Mouse (Mus musculus): Measurements from ENCODE around the gene Lyve1. TPM values are rescaled to one million over a fixed set of nuclear protein-coding genes. Genes with fewer than 3 reads are reported as not detected.

The Lyve1 gene
- polyA plus RNA-seq, 1 experiment = 0.27 TPM

GRCm38 (mm10) chr7:110821653-110822052 is 41.4 kb downstream of the Lyve1 start:
- Histone ChIP-seq H3K4me3 (ENCODE audit: control insufficient read depth, low read depth, low read length) (no peak overlapping the region), H3K27me3 (ENCODE audit: control insufficient read depth, insufficient read depth, low read length) (no peaks in the 10 kb centered on the region), H3K27ac (ENCODE audit: control insufficient read depth, insufficient read depth, low read depth, low read length) (no peak overlapping the region), H3K36me3 (ENCODE audit: control insufficient read depth, insufficient read depth, low read length) (peaks cover 3% of the 10 kb centered on the region), H3K4me1 (ENCODE audit: control insufficient read depth, insufficient read depth, low read length) (no peaks in the 10 kb centered on the region)
- TF ChIP-seq CTCF (IDR thresholded peaks at IDR 0.05; ENCODE audit: control insufficient read depth, insufficient read depth, insufficient replicate concordance, low read depth, low read length) (no peak), POLR2A (IDR thresholded peaks at IDR 0.05; ENCODE audit: control insufficient read depth, low read depth, low read length) (no peak)

DNA sequence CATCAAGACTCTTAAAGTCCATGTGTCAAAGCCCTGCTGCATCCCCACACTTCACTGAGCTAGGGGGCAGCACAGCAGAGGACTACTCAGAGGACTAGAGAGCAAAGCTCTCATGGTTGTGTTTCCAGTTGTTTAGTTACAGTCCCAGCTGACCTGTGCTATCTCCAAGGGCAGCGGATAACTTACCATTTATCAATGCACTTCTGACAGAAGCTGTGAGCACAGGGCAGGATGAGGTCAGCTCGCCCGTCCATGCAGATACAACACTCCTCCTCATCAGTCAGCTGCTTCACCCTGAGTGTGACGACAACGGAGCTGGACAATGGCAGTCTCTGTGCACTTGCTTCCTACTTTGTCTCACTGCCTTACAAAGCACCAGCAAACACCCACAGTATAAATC is 42.0 kb downstream of the Lyve1 start:
- Histone ChIP-seq H3K4me3 (ENCODE audit: control insufficient read depth, low read depth, low read length) (no peak overlapping the region), H3K27me3 (ENCODE audit: control insufficient read depth, insufficient read depth, low read length) (no peaks in the 10 kb centered on the region), H3K36me3 (ENCODE audit: control insufficient read depth, insufficient read depth, low read length) (peaks cover 3% of the 10 kb centered on the region), H3K4me1 (ENCODE audit: control insufficient read depth, insufficient read depth, low read length) (no peaks in the 10 kb centered on the region), H3K27ac (ENCODE audit: control insufficient read depth, insufficient read depth, low read depth, low read length) (no peak overlapping the region)
- TF ChIP-seq POLR2A (IDR thresholded peaks at IDR 0.05; ENCODE audit: control insufficient read depth, low read depth, low read length) (no peak), CTCF (IDR thresholded peaks at IDR 0.05; ENCODE audit: control insufficient read depth, insufficient read depth, insufficient replicate concordance, low read depth, low read length) (no peak)

GRCm38 (mm10) chr7:110818787-110819350 is 44.2 kb downstream of the Lyve1 start:
- peaks cover 3% of the 10 kb centered on the region for H3K36me3 ChIP-seq (ENCODE audit: control insufficient read depth, insufficient read depth, low read length)
- H3K27ac ChIP-seq (ENCODE audit: control insufficient read depth, insufficient read depth, low read depth, low read length) = no peak overlapping the region; the same call in 1 of the 2 replicates
- no peak overlapping the region for H3K4me3 ChIP-seq (ENCODE audit: control insufficient read depth, low read depth, low read length)
- no peaks in the 10 kb centered on the region for H3K4me1 ChIP-seq (ENCODE audit: control insufficient read depth, insufficient read depth, low read length)
- H3K27me3 ChIP-seq (ENCODE audit: control insufficient read depth, insufficient read depth, low read length) = no peaks in the 10 kb centered on the region
- TF ChIP-seq POLR2A (IDR thresholded peaks at IDR 0.05; ENCODE audit: control insufficient read depth, low read depth, low read length) (no peak), CTCF (IDR thresholded peaks at IDR 0.05; ENCODE audit: control insufficient read depth, insufficient read depth, insufficient replicate concordance, low read depth, low read length) (no peak)

DNA sequence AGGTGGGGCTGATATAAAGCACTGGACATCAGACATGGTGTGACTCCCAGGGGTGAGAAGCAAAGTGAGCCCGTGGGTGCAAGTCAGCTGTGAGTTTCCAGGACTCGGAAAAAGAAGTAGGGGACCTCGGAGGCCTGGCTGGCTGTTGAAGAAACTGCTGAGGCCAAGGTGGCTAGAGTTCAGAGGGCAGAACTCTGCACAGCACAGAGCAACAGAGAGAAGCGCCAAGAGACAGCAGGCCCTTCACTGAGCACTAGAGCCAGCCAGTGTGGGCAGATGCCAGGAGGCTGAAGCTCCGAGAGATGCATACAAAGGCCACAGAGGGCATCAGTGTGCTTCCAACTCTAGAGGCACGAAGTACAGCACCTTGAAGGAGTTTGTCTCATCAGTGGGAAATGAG is 44.8 kb downstream of the Lyve1 start:
- H3K36me3 ChIP-seq (ENCODE audit: control insufficient read depth, insufficient read depth, low read length) = peaks cover 3% of the 10 kb centered on the region
- H3K27me3 ChIP-seq (ENCODE audit: control insufficient read depth, insufficient read depth, low read length) = no peaks in the 10 kb centered on the region
- no peaks in the 10 kb centered on the region for H3K4me1 ChIP-seq (ENCODE audit: control insufficient read depth, insufficient read depth, low read length)
- H3K27ac ChIP-seq (ENCODE audit: control insufficient read depth, insufficient read depth, low read depth, low read length) = no peak overlapping the region
- H3K4me3 ChIP-seq (ENCODE audit: control insufficient read depth, low read depth, low read length) = no peak overlapping the region
- TF ChIP-seq POLR2A (IDR thresholded peaks at IDR 0.05; ENCODE audit: control insufficient read depth, low read depth, low read length) (no peak), CTCF (IDR thresholded peaks at IDR 0.05; ENCODE audit: control insufficient read depth, insufficient read depth, insufficient replicate concordance, low read depth, low read length) (no peak)

DNA sequence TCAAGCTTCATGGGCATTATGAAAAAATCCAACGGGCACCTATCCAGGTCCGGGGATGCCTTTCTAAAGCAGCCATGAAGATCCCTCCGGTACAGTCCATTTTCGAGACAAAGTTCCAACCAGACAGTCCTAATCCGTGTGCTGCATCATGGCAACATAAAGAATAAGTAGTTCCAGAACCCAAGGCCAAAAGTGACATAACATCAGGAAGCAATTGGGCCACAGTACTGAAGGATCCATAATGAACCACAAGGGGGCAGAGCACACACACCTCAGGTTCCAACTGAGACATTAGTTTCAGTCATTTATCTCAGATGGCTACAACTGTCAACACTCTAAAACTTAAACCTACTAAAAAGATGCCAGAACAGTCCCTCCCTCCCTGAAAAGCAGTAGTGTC is 47.0 kb downstream of the Lyve1 start:
- TF ChIP-seq CTCF (IDR thresholded peaks at IDR 0.05; ENCODE audit: control insufficient read depth, insufficient read depth, insufficient replicate concordance, low read depth, low read length) = no peak
- TF ChIP-seq POLR2A (IDR thresholded peaks at IDR 0.05; ENCODE audit: control insufficient read depth, low read depth, low read length) = no peak
- no peaks in the 10 kb centered on the region for H3K27me3 ChIP-seq (ENCODE audit: control insufficient read depth, insufficient read depth, low read length)
- H3K36me3 ChIP-seq (ENCODE audit: control insufficient read depth, insufficient read depth, low read length) = peaks cover 1% of the 10 kb centered on the region
- no peaks in the 10 kb centered on the region for H3K4me1 ChIP-seq (ENCODE audit: control insufficient read depth, insufficient read depth, low read length)
- no peak overlapping the region for H3K4me3 ChIP-seq (ENCODE audit: control insufficient read depth, low read depth, low read length)
- no peak overlapping the region for H3K27ac ChIP-seq (ENCODE audit: control insufficient read depth, insufficient read depth, low read depth, low read length)

GRCm38 (mm10) chr7:110813983-110814382 is 49.1 kb downstream of the Lyve1 start:
- no peak overlapping the region for H3K27ac ChIP-seq (ENCODE audit: control insufficient read depth, insufficient read depth, low read depth, low read length)
- no peak overlapping the region for H3K4me3 ChIP-seq (ENCODE audit: control insufficient read depth, low read depth, low read length)
- H3K4me1 ChIP-seq (ENCODE audit: control insufficient read depth, insufficient read depth, low read length) = no peaks in the 10 kb centered on the region
- no peaks in the 10 kb centered on the region for H3K27me3 ChIP-seq (ENCODE audit: control insufficient read depth, insufficient read depth, low read length)
- no peak for TF ChIP-seq CTCF (IDR thresholded peaks at IDR 0.05; ENCODE audit: control insufficient read depth, insufficient read depth, insufficient replicate concordance, low read depth, low read length)
- TF ChIP-seq POLR2A (IDR thresholded peaks at IDR 0.05; ENCODE audit: control insufficient read depth, low read depth, low read length) = no peak
- peaks cover 1% of the 10 kb centered on the region for H3K36me3 ChIP-seq (ENCODE audit: control insufficient read depth, insufficient read depth, low read length)

DNA sequence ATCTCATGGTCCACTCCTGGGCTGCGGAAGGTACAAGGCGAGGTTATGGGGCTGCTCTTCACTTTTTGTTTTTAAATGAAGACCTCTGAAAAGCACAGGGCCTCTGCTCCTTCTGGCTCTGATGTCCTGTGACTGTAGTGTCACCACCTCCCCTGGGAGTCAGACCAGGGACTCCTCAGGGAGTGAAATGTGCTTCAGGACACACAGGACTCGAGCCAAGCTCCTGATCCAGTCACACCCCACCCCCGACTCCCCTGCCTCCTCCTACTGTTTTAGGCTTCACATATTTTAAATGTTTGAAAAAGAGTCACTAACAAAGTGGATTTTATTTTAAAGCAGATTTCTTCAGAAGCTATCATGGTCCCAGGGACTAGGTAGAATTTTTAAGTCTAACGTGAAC is 51.5 kb downstream of the Lyve1 start:
- Histone ChIP-seq H3K36me3 (ENCODE audit: control insufficient read depth, insufficient read depth, low read length) (peaks cover 1% of the 10 kb centered on the region; the same call in 1 of the 2 replicates), H3K4me1 (ENCODE audit: control insufficient read depth, insufficient read depth, low read length) (no peaks in the 10 kb centered on the region), H3K27ac (ENCODE audit: control insufficient read depth, insufficient read depth, low read depth, low read length) (no peak overlapping the region), H3K4me3 (ENCODE audit: control insufficient read depth, low read depth, low read length) (no peak overlapping the region), H3K27me3 (ENCODE audit: control insufficient read depth, insufficient read depth, low read length) (no peaks in the 10 kb centered on the region)
- TF ChIP-seq POLR2A (IDR thresholded peaks at IDR 0.05; ENCODE audit: control insufficient read depth, low read depth, low read length) (no peak), CTCF (IDR thresholded peaks at IDR 0.05; ENCODE audit: control insufficient read depth, insufficient read depth, insufficient replicate concordance, low read depth, low read length) (no peak)

Data from testis, adult 2 months (tissue).